Mouse (Mus musculus) mouse trophoblast stem cell (cell line): ENCODE measurements around the gene Piezo1.

Source experiments
- in situ Hi-C, 2 experiments: fragments of 300-500 bp; cut with MseI, MboI; formaldehyde crosslinking; loops; 2 replicates in 1 of 2; 3 replicates in 1 of 2; pipeline ENCODE4 v1.15.1; 2025

The Piezo1 gene

GRCm38 (mm10) chr8:122546811-122547453 lies 4.2 kb downstream of the Piezo1 start:
- in situ Hi-C loops, result loop anchor here in 1 of 2 experiments (5.0 kb wide), 1 partner anchor 35 kb away; no protein-coding TSS in a partner anchor

GRCm38 (mm10) chr8:122546066-122546755 lies 4.9 kb downstream of the Piezo1 start:
- in situ Hi-C loops, result loop anchor here in 1 of 2 experiments (5.0 kb wide), 1 partner anchor 34 kb away; no protein-coding TSS in a partner anchor

- in situ Hi-C loops, result no loop called here
These were observed 7.0 kb downstream of the Piezo1 start for GRCm38 (mm10) chr8:122544138-122544537.

- in situ Hi-C loops, result no loop called here
These were observed 12.6 kb downstream of the Piezo1 start for GRCm38 (mm10) chr8:122538310-122539076.

- in situ Hi-C loops, result no loop called here
These were observed 13.3 kb downstream of the Piezo1 start for GRCm38 (mm10) chr8:122537812-122538211.

- in situ Hi-C loops, result no loop called here
These were observed 14.1 kb downstream of the Piezo1 start for GRCm38 (mm10) chr8:122537033-122537432.

GRCm38 (mm10) chr8:122531312-122531711 lies 19.8 kb downstream of the Piezo1 start:
- in situ Hi-C loops, result no loop called here

GRCm38 (mm10) chr8:122529159-122529558 lies 22.0 kb downstream of the Piezo1 start:
- in situ Hi-C loops, result no loop called here

- in situ Hi-C loops, result no loop called here
These were observed 23.2 kb downstream of the Piezo1 start for GRCm38 (mm10) chr8:122527937-122528336.

- in situ Hi-C loops, result no loop called here
These were observed 24.5 kb downstream of the Piezo1 start for GRCm38 (mm10) chr8:122526526-122527170.

GRCm38 (mm10) chr8:122526084-122526483 lies 25.0 kb downstream of the Piezo1 start:
- in situ Hi-C loops, result no loop called here

GRCm38 (mm10) chr8:122525004-122525403 lies 26.1 kb downstream of the Piezo1 start:
- in situ Hi-C loops, result no loop called here

- in situ Hi-C loops, result no loop called here
These were observed 26.6 kb downstream of the Piezo1 start for GRCm38 (mm10) chr8:122524506-122524905.

- in situ Hi-C loops, result no loop called here
These were observed 27.3 kb downstream of the Piezo1 start for GRCm38 (mm10) chr8:122523652-122524360.

- in situ Hi-C loops, result no loop called here
These were observed 28.1 kb downstream of the Piezo1 start for GRCm38 (mm10) chr8:122522796-122523651.

GRCm38 (mm10) chr8:122520611-122521010 lies 30.5 kb downstream of the Piezo1 start:
- in situ Hi-C loops, result no loop called here

GRCm38 (mm10) chr8:122517541-122518190 lies 33.5 kb downstream of the Piezo1 start:
- in situ Hi-C loops, result no loop called here

- in situ Hi-C loops, result no loop called here
These were observed 35.4 kb downstream of the Piezo1 start for GRCm38 (mm10) chr8:122515699-122516098.

- in situ Hi-C loops, result loop anchor here in 1 of 2 experiments (5.0 kb wide), 1 partner anchor 35 kb away; no protein-coding TSS in a partner anchor
These were observed 38.7 kb downstream of the Piezo1 start for GRCm38 (mm10) chr8:122512392-122512791.
